In genomic region chr14:55819845-55820405, GRCm38 (mm10) we compare ENCODE assay signal across 16 mouse cellular contexts. TPM values are rescaled to one million over a fixed set of nuclear protein-coding genes. Genes with fewer than 3 reads are reported as not detected.
DNase-seq lines count a peak whose midpoint lies in the region; TF ChIP-seq lines count a peak whose summit lies in the region.
"Had no signal": no experiment of that assay in that cellular context is flagged by ENCODE, and none has a peak within 500 bp of the region (broad histone marks: within the 10 kb centered on the region; RNA-seq: fewer than 3 reads in every experiment).

No protein-coding gene starts in this region.

- peak; percentile 0 for DNase-seq in heart, postnatal 36 days
- DNase-seq in heart, postnatal 25 days (ENCODE audit: low spot score) = no peak
- peak; percentile 0 for DNase-seq in lung, adult 2 months
- DNase-seq in lung, postnatal 36 days = no peak
- peak; percentile 2 for DNase-seq in urinary bladder, postnatal 25 days (ENCODE audit: low spot score)
- no peak for DNase-seq in urinary bladder, postnatal 10 days (ENCODE audit: low spot score)
- no peak for DNase-seq in embryo, embryonic 9.5 days (ENCODE audit: extremely low spot score)
- DNase-seq: cerebellum, adult 9-11 months; gastrocnemius, postnatal 36 days; liver; thymus, adult 2 months had no signal

- intact Hi-C loops in heart, postnatal 36 days (cut with DNase I) = no loop called here
- intact Hi-C loops in heart, postnatal 25 days (cut with DNase I) = no loop called here

- peaks cover 3% of the 10 kb centered on the region; the same call in 1 of the 2 replicates for H3K4me1 ChIP-seq in lung, adult 2 months (ENCODE audit: control insufficient read depth, insufficient read depth, low read length)

- H3K4me3 ChIP-seq in lung, adult 2 months (replicated peaks; ENCODE audit: extremely low read depth, low read depth, low read length) = no peak overlapping the region
- H3K4me3 ChIP-seq: embryonic facial prominence, embryonic 15.5 days; forebrain, embryonic 10.5 days; hindbrain, embryonic 13.5 days; midbrain, embryonic 15.5 days had no signal

- TF ChIP-seq POLR2A in lung, adult 2 months (IDR thresholded peaks at IDR 0.05; ENCODE audit: borderline replicate concordance, extremely low read depth, low read depth, low read length) = no peak

- no peak for TF ChIP-seq CTCF in lung, adult 2 months (IDR thresholded peaks at IDR 0.05; ENCODE audit: insufficient read depth, low read length)

- WGBS in lung, adult 2 months = 85% methylated on average over 7 of the region's 7 CpGs

RNA-seq across cellular contexts. Expression of gene Nfatc4, which starts 3.0 kb away (rescaled TPM):
- 1 to 10 TPM; 5.0 to 5.1 TPM for total RNA-seq in heart, postnatal 36 days (2021)
- 1 to 10 TPM; 3.9 to 5.5 TPM for total RNA-seq in heart, postnatal 25 days (2021)
- polyA plus RNA-seq in lung, adult 2 months (2012; rRNA removed) = 26.4 and 27.3 TPM in 2 replicates
- total RNA-seq: neutrophil, adult 5-6 weeks had no signal

RNA-seq across cellular contexts. Expression of gene Ripk3, which starts 31.3 kb away (rescaled TPM):
- 1 to 10 TPM; 3.0 to 5.1 TPM for total RNA-seq in heart, postnatal 36 days (2021)
- total RNA-seq in heart, postnatal 25 days (2021) = 1 to 10 TPM; 2.3 to 3.4 TPM
- polyA plus RNA-seq in lung, adult 2 months (2012; rRNA removed) = 7.5 and 10.0 TPM in 2 replicates

RNA-seq across cellular contexts. Expression of gene Nynrin, which starts 33.9 kb away (rescaled TPM):
- total RNA-seq in heart, postnatal 36 days (2021) = 10 to 100 TPM in 1 of 2 experiments, 1 to 10 TPM in 1; 9.5 to 10.5 TPM
- total RNA-seq in heart, postnatal 25 days (2021) = 1 to 10 TPM; 8.2 to 9.7 TPM
- polyA plus RNA-seq in lung, adult 2 months (2012; rRNA removed) = 9.4 and 12.4 TPM in 2 replicates

RNA-seq across cellular contexts. Expression of gene Adcy4, which starts 36.0 kb away (rescaled TPM):
- 10 to 100 TPM; 18.0 to 21.0 TPM for total RNA-seq in heart, postnatal 36 days (2021)
- 10 to 100 TPM; 18.2 to 23.8 TPM for total RNA-seq in heart, postnatal 25 days (2021)
- 157 and 169 TPM in 2 replicates for polyA plus RNA-seq in lung, adult 2 months (2012; rRNA removed)
- total RNA-seq: neutrophil, adult 5-6 weeks had no signal

RNA-seq across cellular contexts. Expression of gene Ltb4r1, which starts 54.2 kb away (rescaled TPM):
- total RNA-seq in heart, postnatal 36 days (2021) = under 1 TPM in 1 of 2 experiments, not detected in 1; 0.24 TPM
- under 1 TPM in 1 of 2 experiments, not detected in 1; 0.18 TPM for total RNA-seq in heart, postnatal 25 days (2021)
- polyA plus RNA-seq in lung, adult 2 months (2012; rRNA removed) = 6.5 and 7.1 TPM in 2 replicates
- total RNA-seq: gastrocnemius, postnatal 36 days had no signal

Comparison
In these comparisons a context has a peak if more than half of its experiments do, and no peak if none do; other contexts are left out.
1. DNase-seq: peak in heart, postnatal 36 days (2 of 2), lung, adult 2 months (single experiment) and urinary bladder, postnatal 25 days (single experiment); none in heart, postnatal 25 days (single experiment), lung, postnatal 36 days (single experiment), urinary bladder, postnatal 10 days (single experiment) and embryo, embryonic 9.5 days (single experiment).